Mouse (Mus musculus) intestine, embryonic 15.5 days (tissue): ENCODE measurements around the gene Ghsr. TPM values are rescaled to one million over a fixed set of nuclear protein-coding genes. Genes with fewer than 3 reads are reported as not detected.
A peak's percentile ranks its signal among the peaks of the same experiment; 100 is the strongest.

Experiments used
- ATAC-seq: fragments of 200-750 bp; cut with Nextera tagmentation; 2 replicates; pipeline ENCODE4 v1.8.0; 2017; ENCODE audit warnings: moderate TSS enrichment, moderate library complexity
- H3K27ac ChIP-seq: fragments of 300-500 bp; sonication (generic); 2 replicates; pipeline ENCODE4 v1.5.1; 2015; ENCODE audit warnings: mild to moderate bottlenecking, inconsistent platforms
- H3K27me3 ChIP-seq: fragments of 300-500 bp; sonication (generic); replicated peaks from 2 replicates; pipeline ENCODE4 v1.6.1; 2015; ENCODE audit warnings: inconsistent platforms
- H3K36me3 ChIP-seq: fragments of 300-500 bp; sonication (generic); 2 replicates; pipeline ENCODE4 v1.6.1; 2015; ENCODE audit warnings: inconsistent platforms
- H3K4me1 ChIP-seq: fragments of 300-500 bp; sonication (generic); replicated peaks from 2 replicates; pipeline ENCODE4 v1.6.1; 2015; ENCODE audit warnings: inconsistent platforms
- H3K4me2 ChIP-seq: fragments of 300-500 bp; sonication (generic); replicated peaks from 2 replicates; pipeline ENCODE4 v1.6.1; 2015; ENCODE audit warnings: mild to moderate bottlenecking, inconsistent platforms
- H3K4me3 ChIP-seq: fragments of 300-500 bp; sonication (generic); replicated peaks from 2 replicates; pipeline ENCODE4 v1.5.1; 2015; ENCODE audit warnings: inconsistent platforms
- H3K9ac ChIP-seq: fragments of 300-500 bp; sonication (generic); 2 replicates; pipeline ENCODE4 v1.6.1; 2015; ENCODE audit warnings: inconsistent platforms
- H3K9me3 ChIP-seq: fragments of 300-500 bp; sonication (generic); 2 replicates; pipeline ENCODE4 v1.6.1; 2016; ENCODE audit warnings: inconsistent platforms
- WGBS: fragments of 180-500 bp; shearing (Covaris S2); methylation state at CpG from one replicate; pipeline ENCODE4 v1.1.7; 2015; 5-methylcytosine and 5-hydroxymethylcytosine counted together
- polyA plus RNA-seq: library from polyadenylated mRNA; unstranded; fragments of >200 nt; fragmentation: Nextera tagmentation; extraction: Ambion mirVana; gene quantifications from 2 replicates; pipeline ENCODE4 v1.2.1, GENCODE M21; 2015

Gene Ghsr
- polyA plus RNA-seq, 1 experiment from 2014 or later: not detected

DNA sequence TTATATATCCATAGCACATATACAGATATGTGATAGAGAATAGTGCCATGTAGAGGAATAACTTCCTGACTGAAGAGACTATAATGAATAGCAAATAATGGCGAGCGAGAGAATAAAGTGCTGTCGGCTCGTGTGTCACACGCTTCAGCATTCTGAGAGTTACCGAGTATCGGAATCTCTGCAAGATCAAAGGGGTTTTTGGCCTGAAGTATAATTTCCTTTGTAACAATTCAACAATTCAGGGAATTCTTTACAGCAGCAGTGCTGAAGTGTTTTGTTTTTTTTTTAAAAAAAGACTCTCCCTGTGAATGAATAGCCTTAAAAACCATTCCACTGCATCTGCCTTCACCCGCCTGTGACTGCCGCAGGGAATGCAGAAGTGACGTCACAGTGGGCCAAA lies 45.6 kb downstream of the Ghsr start:
- Histone ChIP-seq H3K4me2 (no peak overlapping the region), H3K36me3 (peaks cover 6% of the 10 kb centered on the region; the same call in 1 of the 2 replicates), H3K9me3 (no peaks in the 10 kb centered on the region), H3K4me3 (no peak overlapping the region), H3K9ac (no peak overlapping the region), H3K27me3 (no peaks in the 10 kb centered on the region), H3K27ac (no peak overlapping the region), H3K4me1 (no peaks in the 10 kb centered on the region)
- ATAC-seq: no peak
- WGBS: 84% methylated on average over 10 of the region's 10 CpGs

DNA sequence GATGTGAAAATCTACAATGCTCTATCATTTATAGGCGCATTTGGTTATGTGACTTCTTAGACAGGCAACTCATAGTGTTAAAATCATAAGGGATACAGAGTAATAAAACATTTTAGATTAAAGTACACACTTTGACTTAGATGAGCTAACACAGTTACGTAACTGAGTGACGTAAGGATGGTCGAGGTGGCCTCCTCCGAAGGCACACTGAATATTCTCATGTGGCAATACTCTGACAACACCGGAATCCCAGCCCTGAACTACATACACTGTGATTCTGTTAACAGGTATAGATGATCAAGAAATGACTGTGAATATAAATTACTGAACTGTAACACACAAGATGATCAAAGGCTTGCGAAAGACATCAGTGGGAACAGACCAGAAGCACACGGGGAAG lies 47.5 kb downstream of the Ghsr start:
- Histone ChIP-seq H3K36me3 (peaks cover 13% of the 10 kb centered on the region; the same call in 1 of the 2 replicates), H3K9ac (no peak overlapping the region), H3K4me1 (no peaks in the 10 kb centered on the region), H3K27me3 (no peaks in the 10 kb centered on the region), H3K27ac (no peak overlapping the region), H3K9me3 (no peaks in the 10 kb centered on the region), H3K4me3 (no peak overlapping the region), H3K4me2 (no peak overlapping the region)
- ATAC-seq: no peak
- WGBS: 95% methylated on average over 8 of the region's 8 CpGs

DNA sequence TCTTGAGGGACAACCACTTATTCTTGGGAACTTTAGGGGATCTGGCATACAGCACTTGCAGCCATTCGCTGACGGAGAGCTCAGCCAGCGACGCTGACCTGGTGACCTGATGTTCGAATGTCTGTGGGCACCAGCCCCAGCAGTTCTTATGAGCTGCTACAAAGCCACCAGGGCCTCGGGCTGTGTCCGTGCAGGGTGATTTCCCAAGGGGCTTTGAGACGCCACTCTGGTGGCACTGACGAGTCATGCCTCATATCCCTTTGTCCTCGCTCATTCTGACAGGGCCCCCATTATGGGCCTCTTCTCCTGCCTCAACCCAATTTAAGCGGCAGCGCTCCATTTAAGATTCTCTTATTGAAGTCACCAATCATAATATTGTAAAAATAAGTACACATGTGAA lies 50.8 kb downstream of the Ghsr start:
- Histone ChIP-seq H3K36me3 (peaks cover 16% of the 10 kb centered on the region; the same call in 1 of the 2 replicates), H3K4me1 (no peaks in the 10 kb centered on the region), H3K27ac (no peak overlapping the region), H3K9me3 (no peaks in the 10 kb centered on the region), H3K4me2 (no peak overlapping the region), H3K27me3 (no peaks in the 10 kb centered on the region), H3K4me3 (no peak overlapping the region), H3K9ac (no peak overlapping the region)
- ATAC-seq: no peak
- WGBS: 84% methylated on average over 12 of the region's 12 CpGs

DNA sequence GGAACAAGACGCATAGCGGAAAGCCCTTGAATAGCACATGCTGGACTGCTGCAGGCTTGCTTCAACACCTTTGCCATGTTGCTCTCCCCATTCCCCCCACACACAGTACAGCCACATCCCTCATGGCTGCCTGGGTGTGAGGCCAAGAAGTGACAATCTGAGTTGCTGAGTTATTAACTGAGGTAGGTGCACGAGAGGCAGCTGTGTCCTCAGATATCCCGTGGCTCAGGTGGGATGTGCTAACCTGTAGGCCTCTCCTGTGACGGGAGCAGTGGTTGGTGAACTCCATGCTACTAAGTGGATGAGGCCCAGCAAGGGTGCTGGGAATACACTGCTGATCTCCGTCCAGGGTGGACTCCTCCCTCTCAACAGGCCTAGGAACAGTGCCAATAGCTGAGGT lies 51.4 kb downstream of the Ghsr start:
- WGBS: 84% methylated on average over 6 of the region's 6 CpGs
- no peaks in the 10 kb centered on the region for H3K27me3 ChIP-seq
- no peak for ATAC-seq
- no peak overlapping the region for H3K4me2 ChIP-seq
- H3K4me3 ChIP-seq: no peak overlapping the region
- H3K27ac ChIP-seq: no peak overlapping the region
- H3K9me3 ChIP-seq: no peaks in the 10 kb centered on the region
- peaks cover 16% of the 10 kb centered on the region; the same call in 1 of the 2 replicates for H3K36me3 ChIP-seq
- H3K9ac ChIP-seq: no peak overlapping the region
- H3K4me1 ChIP-seq: no peaks in the 10 kb centered on the region

DNA sequence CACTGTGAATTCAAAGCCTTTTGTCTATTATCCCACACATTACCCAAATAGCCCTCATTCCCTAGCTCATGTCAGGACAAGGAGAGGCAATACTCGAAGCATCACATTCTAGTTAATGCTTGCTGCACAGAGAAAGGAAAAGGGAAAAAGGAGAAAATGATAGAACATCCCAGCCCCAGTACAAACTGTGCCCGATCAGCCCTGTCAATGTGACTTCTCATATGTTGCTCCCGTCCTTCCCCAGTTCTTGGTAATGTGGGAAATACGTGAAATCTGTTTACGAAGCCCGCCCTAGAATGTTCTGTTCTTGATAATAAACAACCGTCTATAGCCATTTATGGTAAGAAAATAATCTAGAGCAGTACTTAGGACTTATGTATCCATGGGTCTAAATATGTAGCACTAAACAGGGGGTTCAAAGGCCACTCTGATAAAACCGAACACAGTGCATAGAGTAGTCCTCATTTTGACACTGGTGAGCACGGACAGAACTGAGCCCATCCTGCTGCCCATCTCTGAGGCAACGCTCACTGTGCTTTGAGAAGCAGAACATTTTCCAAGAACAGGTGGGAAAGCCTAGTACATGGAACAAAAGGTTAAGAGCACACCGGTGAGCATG lies 53.0 kb downstream of the Ghsr start:
- 0 out of 2 replicates have a peak, but pooled peaks have one; percentile 47 for ATAC-seq
- Histone ChIP-seq H3K9ac (no peak overlapping the region), H3K4me2 (no peak overlapping the region), H3K4me1 (no peaks in the 10 kb centered on the region), H3K4me3 (no peak overlapping the region), H3K27ac (no peak overlapping the region), H3K36me3 (peaks cover 10% of the 10 kb centered on the region; the same call in 1 of the 2 replicates), H3K27me3 (no peaks in the 10 kb centered on the region), H3K9me3 (no peaks in the 10 kb centered on the region)
- 86% methylated on average over 11 of the region's 11 CpGs for WGBS

DNA sequence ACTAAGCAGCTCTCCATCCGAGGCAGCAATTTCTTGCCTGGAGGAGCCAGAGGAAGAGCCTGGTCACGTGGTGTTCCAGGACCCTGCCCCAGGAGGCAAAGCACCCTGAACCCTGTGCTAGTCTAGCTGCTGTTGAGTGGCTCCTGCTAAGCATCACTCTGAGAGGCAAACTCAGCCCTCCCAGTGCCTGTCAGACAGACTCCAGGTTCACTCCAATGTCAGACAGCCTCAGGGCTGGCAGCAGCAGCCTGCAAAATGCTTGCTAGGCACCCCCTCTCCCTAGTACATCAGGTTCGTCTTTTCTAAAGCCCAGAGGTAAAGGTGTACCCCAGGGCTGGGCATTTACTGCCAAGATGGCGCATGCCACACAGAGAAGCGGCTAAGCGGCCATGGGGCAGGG lies 56.3 kb downstream of the Ghsr start:
- Histone ChIP-seq H3K4me2 (no peak overlapping the region), H3K27me3 (no peaks in the 10 kb centered on the region), H3K27ac (no peak overlapping the region), H3K9me3 (no peaks in the 10 kb centered on the region), H3K4me3 (no peak overlapping the region), H3K9ac (no peak overlapping the region), H3K36me3 (0 out of 2 replicates have a peak, but pooled peaks cover 11% of the 10 kb centered on the region), H3K4me1 (peaks cover 6% of the 10 kb centered on the region; the same call in 1 of the 2 replicates)
- no peak for ATAC-seq
- 84% methylated on average over 6 of the region's 6 CpGs for WGBS

Other genes starting within 250 kb of the Ghsr start
- gene Ect2, start 217.5 kb upstream of the Ghsr start, polyA plus RNA-seq: 42.3 and 52.5 TPM in 2 replicates
- gene Nceh1, start 188.4 kb upstream of the Ghsr start, polyA plus RNA-seq: 8.6 and 9.3 TPM in 2 replicates
- gene Tnfsf10, start 54.3 kb upstream of the Ghsr start, polyA plus RNA-seq: 0.77 and 1.1 TPM in 2 replicates